Mouse (Mus musculus) ES-Bruce4 (cell line): ENCODE measurements around the gene Rnf151. TPM values are rescaled to one million over a fixed set of nuclear protein-coding genes. Genes with fewer than 3 reads are reported as not detected.

Source experiments
- H3K27ac ChIP-seq: 2 replicates; pipeline ENCODE4 v1.5.1; 2012; ENCODE audit warnings: low read length, inconsistent platforms; ENCODE audit not compliant: insufficient read depth
- H3K27me3 ChIP-seq: 2 replicates; pipeline ENCODE4 v1.6.1; 2012; ENCODE audit warnings: mild to moderate bottlenecking, low read length, inconsistent platforms; ENCODE audit not compliant: control insufficient read depth, poor library complexity, insufficient read depth, severe bottlenecking
- H3K36me3 ChIP-seq: 2 replicates; pipeline ENCODE4 v1.6.1; 2012; ENCODE audit warnings: inconsistent platforms, mild to moderate bottlenecking, low read length, moderate library complexity; ENCODE audit not compliant: control insufficient read depth, poor library complexity, insufficient read depth, severe bottlenecking
- H3K4me1 ChIP-seq: one replicate; pipeline ENCODE4 v1.8.1; 2011; ENCODE audit warnings: low read length; ENCODE audit not compliant: control insufficient read depth, insufficient read depth
- H3K4me3 ChIP-seq: 2 replicates; pipeline ENCODE4 v1.5.1; 2011; ENCODE audit warnings: low read depth, mild to moderate bottlenecking, low read length
- H3K9ac ChIP-seq: 2 replicates; pipeline ENCODE4 v1.6.1; 2012; ENCODE audit warnings: low read depth, mild to moderate bottlenecking, inconsistent platforms; ENCODE audit not compliant: poor library complexity, severe bottlenecking
- H3K9me3 ChIP-seq: replicated peaks from 2 replicates; pipeline ENCODE4 v1.6.1; 2012; ENCODE audit warnings: mild to moderate bottlenecking, low read length, inconsistent platforms; ENCODE audit not compliant: control insufficient read depth, poor library complexity, insufficient read depth, severe bottlenecking
- CTCF ChIP-seq: IDR thresholded peaks from one replicate; pipeline ENCODE4 v1.8.1; 2011; ENCODE audit warnings: low read depth, low read length
- EP300 ChIP-seq: IDR thresholded peaks from 2 replicates; pipeline ENCODE4 v1.6.1; 2011; ENCODE audit warnings: low read depth, low read length; ENCODE audit not compliant: insufficient read depth
- POLR2A ChIP-seq: IDR thresholded peaks from one replicate; pipeline ENCODE4 v1.8.1; 2011; ENCODE audit warnings: low read length; ENCODE audit not compliant: insufficient read depth
- polyA plus RNA-seq: library from polyadenylated mRNA; stranded (reverse); fragments of >200 nt; gene quantifications from 2 replicates; pipeline ENCODE4 v1.2.4, GENCODE M21; 2011; ENCODE audit warnings: low read depth; ENCODE audit not compliant: missing spikeins, insufficient read depth, insufficient read length

Rnf151 gene
- polyA plus RNA-seq, 1 experiment: not detected

GRCm38 (mm10) chr17:24752415-24753394 is 34.8 kb upstream of the Rnf151 start, which contains the start of gene Hs3st6:
Gene Hs3st6 (plus strand): TSS chr17:24752988.
- Histone ChIP-seq H3K9me3 (no peaks in the 10 kb centered on the region), H3K9ac (peak within 1 kb of the TSS; percentile 40), H3K4me3 (peak within 1 kb of the TSS; percentile 63), H3K27me3 (no peaks in the 10 kb centered on the region), H3K36me3 (no peaks in the 10 kb centered on the region), H3K4me1 (no peaks in the 10 kb centered on the region), H3K27ac (no peak within 1 kb of the TSS)
- TF ChIP-seq CTCF (no peak), POLR2A (no peak), EP300 (no peak)

- H3K27ac ChIP-seq: no peak overlapping the region
- no peak overlapping the region for H3K9ac ChIP-seq
- no peaks in the 10 kb centered on the region for H3K4me1 ChIP-seq
- no peak overlapping the region for H3K4me3 ChIP-seq
- H3K27me3 ChIP-seq: no peaks in the 10 kb centered on the region
- no peaks in the 10 kb centered on the region for H3K36me3 ChIP-seq
- no peaks in the 10 kb centered on the region for H3K9me3 ChIP-seq
- TF ChIP-seq EP300 (no peak), POLR2A (no peak), CTCF (no peak)
Observed at GRCm38 (mm10) chr17:24751528-24751927, 33.7 kb upstream of the Rnf151 start.

GRCm38 (mm10) chr17:24746986-24747385 is 29.1 kb upstream of the Rnf151 start:
- TF ChIP-seq EP300: no peak
- TF ChIP-seq POLR2A: no peak
- no peak for TF ChIP-seq CTCF
- H3K4me3 ChIP-seq: no peak overlapping the region
- no peak overlapping the region for H3K27ac ChIP-seq
- no peak overlapping the region for H3K9ac ChIP-seq
- H3K9me3 ChIP-seq: no peaks in the 10 kb centered on the region
- H3K27me3 ChIP-seq: no peaks in the 10 kb centered on the region
- H3K4me1 ChIP-seq: no peaks in the 10 kb centered on the region
- no peaks in the 10 kb centered on the region for H3K36me3 ChIP-seq

- peak; percentile 93 for TF ChIP-seq CTCF
- no peak for TF ChIP-seq EP300
- H3K4me3 ChIP-seq: no peak overlapping the region
- no peaks in the 10 kb centered on the region for H3K9me3 ChIP-seq
- no peaks in the 10 kb centered on the region for H3K36me3 ChIP-seq
- no peak overlapping the region for H3K9ac ChIP-seq
- H3K27ac ChIP-seq: no peak overlapping the region
- H3K27me3 ChIP-seq: no peaks in the 10 kb centered on the region
- no peaks in the 10 kb centered on the region for H3K4me1 ChIP-seq
Observed at GRCm38 (mm10) chr17:24745526-24746497, 27.9 kb upstream of the Rnf151 start.

GRCm38 (mm10) chr17:24744381-24744780 is 26.5 kb upstream of the Rnf151 start:
- H3K9ac ChIP-seq: no peak overlapping the region
- H3K9me3 ChIP-seq: no peaks in the 10 kb centered on the region
- no peaks in the 10 kb centered on the region for H3K27me3 ChIP-seq
- H3K27ac ChIP-seq: no peak overlapping the region
- TF ChIP-seq POLR2A (no peak), EP300 (no peak), CTCF (no peak)
- H3K4me1 ChIP-seq: no peaks in the 10 kb centered on the region
- H3K36me3 ChIP-seq: no peaks in the 10 kb centered on the region
- no peak overlapping the region for H3K4me3 ChIP-seq
